Mouse (Mus musculus): ENCODE data around the gene Rdh8. TPM values are rescaled to one million over a fixed set of nuclear protein-coding genes. Genes with fewer than 3 reads are reported as not detected.
"Not testable (repeated sequence)": the region's sequence is repeated elsewhere in the genome, so short reads cannot be mapped to it uniquely, and the experiment has no call there.

Gene Rdh8
- polyA plus RNA-seq, 1 experiment from 2014 or later: not detected

DNA sequence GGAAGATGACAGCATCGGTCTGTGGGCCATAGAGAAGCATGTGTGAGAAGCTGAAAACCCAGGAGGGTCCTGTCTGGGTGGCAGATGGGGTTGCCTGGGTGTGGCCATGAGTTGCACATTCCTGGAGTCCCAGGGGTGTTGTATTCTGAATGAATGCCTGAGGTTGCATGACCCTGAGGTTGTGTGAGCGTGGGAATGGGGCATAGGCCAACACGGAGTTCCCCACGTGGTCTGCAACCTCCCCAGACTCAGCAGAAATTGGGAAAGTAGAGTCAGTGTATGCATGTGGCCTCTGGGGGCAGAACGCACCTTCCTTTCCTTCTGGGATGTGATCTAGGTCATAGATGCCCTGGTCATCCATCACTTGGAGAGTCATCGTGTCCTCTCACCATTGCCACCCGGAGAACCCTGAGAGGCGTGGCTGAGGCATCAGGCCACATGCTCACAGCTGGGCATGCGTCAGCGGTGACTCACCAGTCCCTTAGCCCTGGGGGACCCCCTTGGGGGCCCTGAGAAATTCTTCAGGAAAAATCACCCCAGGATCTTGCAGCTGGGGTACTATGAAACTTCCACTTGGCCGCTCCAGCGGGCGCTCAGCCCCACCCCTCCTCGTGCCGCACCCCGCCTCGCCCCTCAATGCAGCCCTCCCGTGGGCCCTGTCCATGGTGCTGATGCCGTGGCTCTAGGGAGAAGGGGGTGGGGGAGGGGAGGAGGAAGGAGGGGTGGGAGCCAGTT, 5.6 kb upstream of the Rdh8 start:
- Histone ChIP-seq H3K9ac (no peak overlapping the region), H3K27ac (no peak overlapping the region), H3K9me3 (replicated peaks) (no peaks in the 10 kb centered on the region), H3K36me3 (ENCODE audit: poor library complexity, severe bottlenecking) (no peaks in the 10 kb centered on the region), H3K4me2 (no peak overlapping the region), H3K4me3 (no peak overlapping the region), H3K4me1 (peaks cover 7% of the 10 kb centered on the region), H3K27me3 (peaks cover 41% of the 10 kb centered on the region)
- 19% methylated on average over 18 of the region's 19 CpGs for WGBS
- ATAC-seq: no peak

- Histone ChIP-seq H3K9me3 (replicated peaks) (no peaks in the 10 kb centered on the region), H3K9ac (peak within 1 kb of the TSS; percentile 35; the same call in 1 of the 2 replicates), H3K4me2 (peak within 1 kb of the TSS; percentile 51), H3K4me1 (peaks cover 7% of the 10 kb centered on the region), H3K4me3 (0 out of 2 replicates have a peak within 1 kb of the TSS, but pooled peaks have one; percentile 13), H3K27me3 (peaks cover 44% of the 10 kb centered on the region), H3K36me3 (ENCODE audit: poor library complexity, severe bottlenecking) (no peaks in the 10 kb centered on the region), H3K27ac (no peak within 1 kb of the TSS)
- ATAC-seq: 0 out of 2 replicates have a peak, but pooled peaks have one; percentile 50
- WGBS: 5% methylated on average over 29 of the region's 29 CpGs
These were observed 3.6 kb upstream of the Rdh8 start, which contains the start of gene Col5a3 for GRCm38 (mm10) chr9:20814521-20815272. Gene Col5a3 (minus strand): TSS chr9:20815067.

GRCm38 (mm10) chr9:20820001-20820400, 1.7 kb downstream of the Rdh8 start:
- no peak overlapping the region for H3K4me3 ChIP-seq
- WGBS: 78% methylated on average over 5 of the region's 5 CpGs
- H3K9ac ChIP-seq: no peak overlapping the region
- H3K4me2 ChIP-seq: no peak overlapping the region
- H3K9me3 ChIP-seq (replicated peaks): no peaks in the 10 kb centered on the region
- no peak for ATAC-seq
- peaks cover 2% of the 10 kb centered on the region for H3K4me1 ChIP-seq
- peaks cover 17% of the 10 kb centered on the region; the same call in 1 of the 2 replicates for H3K27me3 ChIP-seq
- no peaks in the 10 kb centered on the region for H3K36me3 ChIP-seq (ENCODE audit: poor library complexity, severe bottlenecking)
- H3K27ac ChIP-seq: no peak overlapping the region

DNA sequence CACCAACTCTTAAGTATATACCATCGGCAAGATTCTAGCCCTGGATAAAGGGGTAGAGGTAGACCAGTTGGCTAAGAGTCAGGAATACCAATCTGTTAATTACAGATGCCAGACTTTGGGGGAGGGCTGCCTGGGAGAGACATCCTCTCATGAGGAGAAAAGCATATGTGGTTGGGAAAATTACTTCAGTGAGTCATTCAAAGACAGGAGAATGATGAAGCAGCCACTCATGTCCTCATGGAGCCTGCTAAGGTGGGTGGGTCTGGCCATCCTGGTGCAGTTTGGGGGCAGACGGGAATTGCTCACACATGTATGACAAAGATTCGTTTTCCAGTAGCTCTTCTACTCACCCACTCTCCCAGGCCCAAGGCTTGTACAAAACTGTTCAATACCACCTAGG, 4.5 kb downstream of the Rdh8 start:
- Histone ChIP-seq H3K4me3 (no peak overlapping the region), H3K9ac (no peak overlapping the region), H3K9me3 (replicated peaks) (no peaks in the 10 kb centered on the region; the same call in 1 of the 2 replicates), H3K4me1 (no peaks in the 10 kb centered on the region), H3K27me3 (0 out of 2 replicates have a peak, but pooled peaks cover 3% of the 10 kb centered on the region), H3K4me2 (no peak overlapping the region), H3K27ac (no peak overlapping the region), H3K36me3 (ENCODE audit: poor library complexity, severe bottlenecking) (no peaks in the 10 kb centered on the region)
- 83% methylated on average over 3 of the region's 3 CpGs for WGBS
- ATAC-seq: no peak

DNA sequence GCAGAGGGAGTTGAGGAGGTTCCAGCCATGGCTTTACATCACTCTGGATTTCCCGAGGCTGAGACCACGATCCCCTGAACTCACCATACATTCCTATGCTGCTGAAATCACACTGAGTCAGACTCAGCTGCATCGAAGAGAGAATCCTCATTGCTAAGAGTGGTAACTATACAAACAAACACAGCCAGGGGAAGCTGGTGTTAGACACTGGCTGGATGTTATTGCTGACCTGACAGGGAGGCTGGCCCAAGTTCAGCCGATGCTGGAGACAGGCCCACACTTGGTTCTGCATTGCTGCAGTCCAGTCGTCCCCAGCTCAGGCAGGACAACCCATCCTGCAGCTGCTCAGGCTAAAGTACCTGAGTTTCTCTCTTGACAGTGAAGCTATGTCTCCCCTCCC, 7.5 kb downstream of the Rdh8 start:
- no peak for ATAC-seq
- no peak overlapping the region for H3K4me2 ChIP-seq
- WGBS: 82% methylated on average over 5 of the region's 5 CpGs

GRCm38 (mm10) chr9:20828127-20828526, 9.8 kb downstream of the Rdh8 start:
- no peak for ATAC-seq
- Histone ChIP-seq H3K27ac (no peak overlapping the region), H3K9ac (no peak overlapping the region), H3K4me1 (peaks cover 5% of the 10 kb centered on the region), H3K4me3 (no peak overlapping the region), H3K9me3 (replicated peaks) (no peaks in the 10 kb centered on the region; the same call in 1 of the 2 replicates), H3K36me3 (ENCODE audit: poor library complexity, severe bottlenecking) (no peaks in the 10 kb centered on the region), H3K27me3 (no peaks in the 10 kb centered on the region; the same call in 1 of the 2 replicates), H3K4me2 (no peak overlapping the region)
- 94% methylated on average over 1 of the region's 1 CpGs for WGBS

More for the DNA sequence above, 7.5 kb downstream of the Rdh8 start:
- Histone ChIP-seq H3K4me1 (peaks cover 4% of the 10 kb centered on the region), H3K27ac (no peak overlapping the region), H3K9ac (no peak overlapping the region), H3K27me3 (no peaks in the 10 kb centered on the region; the same call in 1 of the 2 replicates), H3K36me3 (ENCODE audit: poor library complexity, severe bottlenecking) (no peaks in the 10 kb centered on the region), H3K4me3 (no peak overlapping the region), H3K9me3 (replicated peaks) (no peaks in the 10 kb centered on the region; the same call in 1 of the 2 replicates)

DNA sequence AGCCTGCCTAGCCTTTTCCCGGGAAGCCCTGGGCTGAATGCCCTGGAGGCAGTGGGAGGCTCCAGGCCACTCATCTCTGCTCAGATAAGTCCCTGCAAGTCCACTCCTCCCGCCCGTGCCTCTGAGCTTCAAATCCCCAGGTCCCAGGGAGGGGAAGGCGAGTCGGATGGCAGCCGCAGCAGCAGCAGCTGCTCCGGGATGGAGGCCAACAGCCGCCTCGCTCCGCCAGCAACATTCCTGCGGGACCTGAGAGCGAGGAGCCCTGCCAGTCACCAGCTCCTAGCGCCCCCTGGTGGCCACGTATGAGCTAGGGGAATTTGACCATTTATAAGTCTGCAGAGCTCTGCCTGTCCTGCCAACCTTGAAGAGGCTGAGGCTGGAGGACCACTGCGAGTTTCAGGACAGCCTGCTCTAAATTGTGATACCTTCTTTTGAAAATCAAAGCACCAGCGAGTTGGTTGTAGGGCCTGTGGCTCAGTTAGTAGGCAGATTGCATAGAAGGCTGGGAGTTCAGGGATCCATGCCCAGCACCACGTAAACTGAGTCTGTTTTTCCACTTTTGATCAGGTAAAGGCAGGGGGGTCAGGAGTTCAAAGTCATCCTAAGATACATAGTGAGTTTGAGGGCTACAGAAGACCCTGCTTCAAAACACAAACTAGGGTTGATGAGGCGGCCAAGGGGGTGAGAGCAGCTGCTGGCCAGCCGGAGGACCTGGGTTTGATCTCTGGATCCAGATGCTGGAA, 12.8 kb downstream of the Rdh8 start:
- H3K9ac ChIP-seq: peak overlapping the region; percentile 52; the same call in 1 of the 2 replicates
- peak; percentile 89 for ATAC-seq

DNA sequence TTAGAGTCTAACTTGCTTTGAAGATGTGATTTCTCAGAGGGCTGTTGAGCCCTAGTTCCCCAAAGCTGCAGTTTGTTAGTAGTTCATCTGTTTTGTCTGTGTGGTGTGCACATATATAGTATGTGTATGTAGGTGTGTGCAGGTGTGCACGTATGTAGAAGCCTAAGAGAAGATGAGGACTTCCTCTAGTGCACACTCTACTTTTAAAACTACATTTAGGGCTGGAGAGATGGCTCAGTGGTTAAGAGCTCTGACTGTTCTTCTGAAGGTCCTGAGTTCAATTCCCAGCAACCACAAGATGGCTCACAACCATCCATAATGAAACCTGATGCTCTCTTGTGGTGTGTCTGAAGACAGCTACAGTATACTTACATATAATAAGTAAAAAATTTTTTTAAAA, 16.6 kb downstream of the Rdh8 start:
- no peak overlapping the region for H3K4me3 ChIP-seq
- no peak for ATAC-seq
- peaks cover 5% of the 10 kb centered on the region for H3K4me1 ChIP-seq
- H3K36me3 ChIP-seq (ENCODE audit: poor library complexity, severe bottlenecking): no peaks in the 10 kb centered on the region
- no peaks in the 10 kb centered on the region for H3K9me3 ChIP-seq (replicated peaks)
- H3K27me3 ChIP-seq: peaks cover 3% of the 10 kb centered on the region; the same call in 1 of the 2 replicates
- WGBS: 77% methylated on average over 1 of the region's 1 CpGs
- no peak overlapping the region for H3K27ac ChIP-seq
- H3K4me2 ChIP-seq: no peak overlapping the region
- H3K9ac ChIP-seq: no peak overlapping the region

More for the DNA sequence above, 12.8 kb downstream of the Rdh8 start:
- 16% methylated on average over 19 of the region's 19 CpGs for WGBS
- Histone ChIP-seq H3K9me3 (replicated peaks) (no peaks in the 10 kb centered on the region; the same call in 1 of the 2 replicates), H3K4me1 (peaks cover 5% of the 10 kb centered on the region), H3K27me3 (peaks cover 3% of the 10 kb centered on the region; the same call in 1 of the 2 replicates), H3K27ac (no peak overlapping the region), H3K36me3 (ENCODE audit: poor library complexity, severe bottlenecking) (no peaks in the 10 kb centered on the region), H3K4me3 (no peak overlapping the region), H3K4me2 (peak overlapping the region; percentile 38)

- not testable (repeated sequence) for H3K9me3 ChIP-seq (replicated peaks); H3K9ac ChIP-seq; ATAC-seq; H3K36me3 ChIP-seq (ENCODE audit: poor library complexity, severe bottlenecking); H3K27me3 ChIP-seq; H3K27ac ChIP-seq; H3K4me3 ChIP-seq; H3K4me1 ChIP-seq; H3K4me2 ChIP-seq
- WGBS: 90% methylated on average over 11 of the region's 11 CpGs
These were observed 17.2 kb downstream of the Rdh8 start for GRCm38 (mm10) chr9:20835431-20835954.

GRCm38 (mm10) chr9:20837184-20837947, 19.1 kb downstream of the Rdh8 start:
- 80% methylated on average over 9 of the region's 9 CpGs for WGBS
- no peak overlapping the region for H3K9ac ChIP-seq
- no peaks in the 10 kb centered on the region for H3K4me1 ChIP-seq
- no peak overlapping the region for H3K4me3 ChIP-seq
- H3K27me3 ChIP-seq: 0 out of 2 replicates have a peak, but pooled peaks cover 7% of the 10 kb centered on the region
- H3K4me2 ChIP-seq: no peak overlapping the region
- H3K9me3 ChIP-seq (replicated peaks): no peaks in the 10 kb centered on the region
- no peak overlapping the region for H3K27ac ChIP-seq
- no peak for ATAC-seq
- no peaks in the 10 kb centered on the region for H3K36me3 ChIP-seq (ENCODE audit: poor library complexity, severe bottlenecking)

- Histone ChIP-seq H3K36me3 (ENCODE audit: poor library complexity, severe bottlenecking) (no peaks in the 10 kb centered on the region), H3K4me3 (no peak overlapping the region), H3K9me3 (replicated peaks) (no peaks in the 10 kb centered on the region), H3K4me2 (no peak overlapping the region), H3K9ac (no peak overlapping the region), H3K27me3 (0 out of 2 replicates have a peak, but pooled peaks cover 6% of the 10 kb centered on the region), H3K27ac (no peak overlapping the region), H3K4me1 (no peaks in the 10 kb centered on the region)
- 59% methylated on average over 6 of the region's 6 CpGs for WGBS
- no peak for ATAC-seq
These were observed 20.6 kb downstream of the Rdh8 start for GRCm38 (mm10) chr9:20838931-20839330.

Measured in forebrain, embryonic 13.5 days (tissue).